In the genomic region with DNA sequence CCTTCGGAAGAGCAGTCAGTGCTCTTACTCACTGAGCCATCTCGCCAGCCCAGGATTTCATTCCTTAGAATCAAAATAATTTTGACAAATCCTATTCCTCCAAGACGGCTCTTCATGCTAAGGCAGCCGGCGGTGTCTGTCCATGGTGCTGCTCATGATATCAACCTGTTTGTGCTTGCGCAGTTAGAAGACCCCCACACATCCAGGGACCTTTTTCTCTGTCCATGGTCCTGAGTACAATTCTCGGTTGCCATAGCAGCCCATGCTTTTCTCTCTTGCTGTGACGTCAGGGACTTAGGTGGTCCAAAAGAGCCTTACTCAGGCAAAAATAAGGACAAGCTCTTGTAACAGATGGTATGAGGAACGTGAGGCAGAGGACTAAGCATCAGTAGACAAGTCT, we compare ENCODE assay signal across 8 mouse cellular contexts. TPM values are rescaled to one million over a fixed set of nuclear protein-coding genes. Genes with fewer than 3 reads are reported as not detected.
DNase-seq lines count a peak whose midpoint lies in the region; ATAC-seq and TF ChIP-seq lines count a peak whose summit lies in the region.

No protein-coding gene starts in this region.

- no peak for TF ChIP-seq CTCF in thymus, adult 2 months (IDR thresholded peaks at IDR 0.05; ENCODE audit: borderline replicate concordance, control insufficient read depth, extremely low read depth, insufficient read depth, low read length, poor library complexity)
- no peak for TF ChIP-seq CTCF in layer of hippocampus, adult 2 months (conservative IDR thresholded peaks at IDR 0.05)

- no peak overlapping the region for H3K4me3 ChIP-seq in heart, embryonic 12.5 days
- no peak overlapping the region for H3K4me3 ChIP-seq in thymus, adult 2 months (ENCODE audit: control insufficient read depth, insufficient read depth, low read length)
- H3K4me3 ChIP-seq in liver, embryonic 13.5 days (replicated peaks): no peak overlapping the region
- no peak overlapping the region for H3K4me3 ChIP-seq in layer of hippocampus, adult 2 months

- 0 out of 2 replicates have a peak, but pooled peaks cover 9% of the 10 kb centered on the region for H3K27me3 ChIP-seq in heart, embryonic 12.5 days (replicated peaks)
- H3K27me3 ChIP-seq in thymus, adult 2 months (ENCODE audit: control insufficient read depth, insufficient read depth, low read length): no peaks in the 10 kb centered on the region
- peaks cover 16% of the 10 kb centered on the region; the same call in 1 of the 2 replicates for H3K27me3 ChIP-seq in liver, embryonic 13.5 days

- no peaks in the 10 kb centered on the region for H3K36me3 ChIP-seq in heart, embryonic 12.5 days
- H3K36me3 ChIP-seq in thymus, adult 2 months (ENCODE audit: control insufficient read depth, insufficient read depth, low read length): no peaks in the 10 kb centered on the region
- H3K36me3 ChIP-seq in liver, embryonic 13.5 days: no peaks in the 10 kb centered on the region

- intact Hi-C loops in heart, postnatal 10 days (cut with DNase I): no loop called here

- no peaks in the 10 kb centered on the region for H3K4me1 ChIP-seq in heart, embryonic 12.5 days (replicated peaks)
- H3K4me1 ChIP-seq in thymus, adult 2 months (replicated peaks; ENCODE audit: control insufficient read depth, insufficient read depth, low read length): no peaks in the 10 kb centered on the region
- H3K4me1 ChIP-seq in liver, embryonic 13.5 days (replicated peaks): no peaks in the 10 kb centered on the region

- no peak; the same call in 1 of the 2 replicates for ATAC-seq in heart, embryonic 12.5 days (ENCODE audit: insufficient number of reproducible peaks, low FRiP score)
- ATAC-seq in liver, embryonic 13.5 days (ENCODE audit: low read depth): no peak

- peak; percentile 15 to 38 for DNase-seq in heart, postnatal 10 days
- DNase-seq in thymus, adult 2 months: peak; percentile 2
- DNase-seq in thymus, adult 18-20 months: no peak
- DNase-seq in liver, embryonic 13.5 days: peak; percentile 12
- DNase-seq in layer of hippocampus, adult 2 months (ENCODE audit: low spot score in 2 of 2): no peak
- no peak for DNase-seq in spleen, postnatal 14 days (ENCODE audit: low spot score in 2 of 2)
- DNase-seq in cerebellum, adult 9-11 months: no peak

- no peak overlapping the region for H3K9ac ChIP-seq in heart, embryonic 12.5 days
- no peak overlapping the region for H3K9ac ChIP-seq in liver, embryonic 13.5 days

- TF ChIP-seq POLR2A in thymus, adult 2 months (IDR thresholded peaks at IDR 0.05; ENCODE audit: control insufficient read depth, extremely low read depth, insufficient read depth, low read length, poor library complexity): no peak

- no peak overlapping the region for H3K4me2 ChIP-seq in heart, embryonic 12.5 days
- no peak overlapping the region for H3K4me2 ChIP-seq in liver, embryonic 13.5 days

- H3K27ac ChIP-seq in heart, embryonic 12.5 days (ENCODE audit: poor library complexity, severe bottlenecking): no peak overlapping the region
- no peak overlapping the region for H3K27ac ChIP-seq in thymus, adult 2 months (ENCODE audit: control insufficient read depth, insufficient read depth, low read length)
- no peak overlapping the region for H3K27ac ChIP-seq in liver, embryonic 13.5 days
- H3K27ac ChIP-seq in layer of hippocampus, adult 2 months: no peak overlapping the region

- 7% methylated on average over 9 of the region's 9 CpGs for WGBS in heart, embryonic 12.5 days
- whole genome bisulfite sequencing in thymus, adult 2 months: 15% methylated on average over 9 of the region's 9 CpGs
- 7% methylated on average over 9 of the region's 9 CpGs for WGBS in liver, embryonic 13.5 days (ENCODE audit: insufficient replicate concordance)

- H3K9me3 ChIP-seq in heart, embryonic 12.5 days (replicated peaks): no peaks in the 10 kb centered on the region
- H3K9me3 ChIP-seq in liver, embryonic 13.5 days (replicated peaks): no peaks in the 10 kb centered on the region

RNA-seq across cellular contexts. Expression of a gene that starts 22.1 kb away (rescaled TPM):
- 100 to 1,000 TPM; 148 to 157 TPM for total RNA-seq in heart, postnatal 10 days (2021)
- polyA plus RNA-seq in heart, embryonic 12.5 days (2016; fragmentation: Nextera tagmentation; extraction: Ambion mirVana): 383 and 387 TPM in 2 replicates
- polyA plus RNA-seq in thymus, adult 2 months (2012; rRNA removed): 229 and 262 TPM in 2 replicates
- polyA plus RNA-seq in liver, embryonic 13.5 days (2015; fragmentation: Nextera tagmentation; extraction: Ambion mirVana): 355 and 356 TPM in 2 replicates
- total RNA-seq in layer of hippocampus, adult 2 months (2021): 100 to 1,000 TPM; 111 to 115 TPM

RNA-seq across cellular contexts. Expression of a gene that starts 45.7 kb away (rescaled TPM):
- 1 to 10 TPM; 8.7 to 9.1 TPM for total RNA-seq in heart, postnatal 10 days (2021)
- 0.98 and 1.2 TPM in 2 replicates for polyA plus RNA-seq in heart, embryonic 12.5 days (2016; fragmentation: Nextera tagmentation; extraction: Ambion mirVana)
- polyA plus RNA-seq in thymus, adult 2 months (2012; rRNA removed): 3.6 and 4.6 TPM in 2 replicates
- 0.30 and 0.39 TPM in 2 replicates for polyA plus RNA-seq in liver, embryonic 13.5 days (2015; fragmentation: Nextera tagmentation; extraction: Ambion mirVana)
- 10 to 100 TPM; 64.3 to 72.3 TPM for total RNA-seq in layer of hippocampus, adult 2 months (2021)

Comparison
In these comparisons a context has a peak if more than half of its experiments do, and no peak if none do; other contexts are left out.
1. DNase-seq: peak in heart, postnatal 10 days (2 of 2), thymus, adult 2 months (single experiment) and liver, embryonic 13.5 days (single experiment); none in thymus, adult 18-20 months (0 of 2), layer of hippocampus, adult 2 months (0 of 2), spleen, postnatal 14 days (0 of 2) and cerebellum, adult 9-11 months (single experiment).